Mouse (Mus musculus) induced T-regulatory cell, adult 2 months (primary cell): Measurements from ENCODE around the gene Ctla4.
A peak's percentile ranks its signal among the peaks of the same experiment; 100 is the strongest.

Experiments used
- DNase-seq: peaks from one replicate; pipeline ENCODE4 v3.0.0-alpha.2; 2012; ENCODE audit warnings: low read depth

Ctla4 gene

DNA sequence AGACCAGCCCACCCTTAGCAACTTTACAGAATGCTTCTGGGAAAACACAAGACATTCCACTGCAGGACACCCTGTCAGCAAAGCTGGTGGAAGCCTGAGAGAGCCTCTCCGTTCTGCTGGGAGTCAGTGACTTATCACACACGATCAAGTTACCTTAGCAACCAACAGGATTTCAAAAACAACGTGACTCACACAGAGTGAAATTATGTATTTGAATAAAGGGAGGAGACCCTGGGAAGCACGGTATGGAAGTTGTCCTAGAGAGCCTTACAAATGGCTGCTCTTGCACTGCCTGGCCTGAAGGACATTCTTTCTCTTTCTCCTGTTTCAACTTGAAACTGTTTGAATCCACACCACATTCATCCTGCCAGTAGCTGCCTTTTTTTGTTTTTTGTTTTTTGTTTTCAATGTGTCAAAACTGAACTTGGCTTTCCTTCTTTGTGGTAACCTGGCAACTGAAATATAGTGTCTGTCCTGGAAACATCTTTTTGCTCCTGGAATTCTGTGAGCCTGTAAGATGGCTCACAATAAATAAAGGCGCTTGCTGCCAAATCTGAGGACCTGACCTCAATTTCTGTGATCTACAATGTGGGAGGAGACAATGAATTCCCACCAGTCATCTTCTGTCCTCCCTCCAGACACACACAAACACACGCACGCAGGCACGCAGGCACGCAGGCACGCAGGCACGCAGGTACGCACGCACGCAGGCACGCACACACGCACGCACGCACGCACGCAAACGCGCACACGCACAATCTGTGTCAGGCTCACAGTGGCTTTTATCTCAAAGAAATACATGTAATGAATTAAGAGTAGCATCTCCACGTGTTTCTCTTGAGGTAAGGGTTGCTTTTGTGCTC lies 33.9 kb downstream of the Ctla4 start:
- DNase-seq, result peak; percentile 90

DNA sequence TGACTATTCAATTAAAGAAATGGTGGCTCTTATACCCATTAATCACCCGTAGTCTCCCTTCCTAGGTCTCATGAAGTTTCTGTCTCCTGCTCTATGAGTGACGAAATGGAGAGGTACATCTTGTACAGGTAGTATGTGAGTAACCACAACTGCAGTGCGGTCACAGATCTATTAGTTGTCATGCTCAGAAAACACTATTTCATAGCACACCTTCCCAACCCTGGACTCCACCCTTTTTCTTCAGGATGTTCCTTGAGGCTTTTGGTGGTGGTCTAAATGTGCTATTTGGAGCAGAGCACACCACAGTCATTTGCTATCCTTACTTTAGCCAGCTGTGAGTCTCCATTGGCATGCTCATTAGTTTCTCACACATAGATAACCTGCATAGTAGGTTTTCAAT lies 42.2 kb downstream of the Ctla4 start:
- DNase-seq, result no peak

DNA sequence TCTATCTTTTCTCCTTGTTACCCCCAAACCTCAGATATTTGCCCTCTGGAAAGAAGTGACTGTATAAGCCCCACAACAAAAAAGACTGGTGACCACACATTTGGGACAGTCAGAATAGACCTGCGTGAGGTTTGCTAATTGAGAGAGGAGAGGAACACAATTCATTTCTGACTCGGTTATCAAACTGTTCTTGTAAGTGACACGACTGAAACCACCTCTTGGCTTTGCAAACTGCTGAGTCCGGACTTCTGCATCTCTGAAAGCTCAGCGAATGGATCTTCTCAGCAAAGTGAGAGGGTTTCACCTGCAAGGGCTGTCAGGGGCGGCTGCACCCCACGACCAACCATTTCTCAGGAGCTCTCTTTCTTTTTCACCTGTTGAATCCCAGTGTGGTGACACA lies 43.6 kb downstream of the Ctla4 start:
- peak; percentile 84 for DNase-seq

DNA sequence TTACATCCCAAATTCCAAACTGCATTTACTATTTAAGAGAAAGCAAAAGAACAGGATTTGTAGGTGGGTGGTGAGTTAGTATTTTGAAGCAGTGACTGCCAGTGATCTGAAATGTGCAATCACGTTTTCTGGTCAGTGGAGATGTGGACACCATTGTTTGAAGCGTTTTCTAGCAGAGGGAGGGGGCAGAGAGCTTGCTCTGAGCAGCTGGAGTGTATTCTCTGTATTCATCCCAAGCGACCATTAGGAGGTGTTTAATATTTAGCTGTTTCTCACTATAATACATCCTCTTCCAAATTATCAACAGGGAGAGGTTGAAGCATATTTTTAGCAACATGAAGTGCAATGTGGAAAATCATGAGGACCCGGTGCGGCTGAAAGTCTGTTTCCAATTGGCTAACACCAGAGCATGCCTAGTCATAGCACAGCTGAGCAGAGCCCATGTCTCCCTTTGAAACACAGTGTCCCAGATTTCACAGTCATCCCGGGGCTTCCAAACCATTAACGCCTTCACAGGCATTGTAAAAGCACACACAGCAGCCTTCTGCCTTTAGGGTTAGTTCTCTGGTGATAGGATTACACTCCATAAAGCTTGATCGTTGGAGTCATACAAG lies 49.3 kb downstream of the Ctla4 start:
- DNase-seq, result peak; percentile 66

DNA sequence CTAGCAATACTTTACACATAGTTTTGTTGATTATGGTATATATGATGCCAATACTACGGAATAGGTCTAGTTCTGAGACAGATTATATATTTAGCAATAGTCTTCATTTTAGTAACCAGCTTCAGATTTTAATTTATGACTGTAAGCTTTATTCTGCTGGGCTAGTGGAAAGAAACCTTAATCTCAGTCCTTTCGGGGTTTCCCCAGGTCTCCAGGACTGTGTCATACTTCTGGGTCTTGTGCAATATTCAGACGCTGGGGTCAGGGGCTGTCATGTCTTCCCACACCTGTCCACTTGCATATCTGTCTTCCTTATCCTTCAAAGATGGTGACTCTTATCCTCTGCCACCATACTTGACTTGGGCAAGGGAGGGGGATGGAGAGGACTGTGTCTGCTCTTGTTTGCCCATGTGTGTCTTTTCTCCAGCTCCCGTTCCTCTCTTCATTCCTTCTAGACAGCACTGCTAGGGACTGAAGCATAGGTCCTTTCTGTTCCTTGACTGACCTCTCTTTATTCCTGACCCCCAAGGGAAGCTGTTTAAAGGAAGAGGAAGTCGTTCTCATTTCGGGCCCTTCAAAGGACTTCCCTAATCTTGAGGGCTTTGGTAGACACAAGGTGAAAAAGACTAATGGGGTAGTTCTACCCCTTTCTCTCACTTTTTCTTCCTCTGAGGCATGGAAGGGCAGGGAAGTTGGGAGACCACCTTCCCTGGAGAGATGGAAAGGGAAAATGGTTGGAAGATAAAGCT lies 50.3 kb downstream of the Ctla4 start:
- peak; percentile 90 for DNase-seq

DNA sequence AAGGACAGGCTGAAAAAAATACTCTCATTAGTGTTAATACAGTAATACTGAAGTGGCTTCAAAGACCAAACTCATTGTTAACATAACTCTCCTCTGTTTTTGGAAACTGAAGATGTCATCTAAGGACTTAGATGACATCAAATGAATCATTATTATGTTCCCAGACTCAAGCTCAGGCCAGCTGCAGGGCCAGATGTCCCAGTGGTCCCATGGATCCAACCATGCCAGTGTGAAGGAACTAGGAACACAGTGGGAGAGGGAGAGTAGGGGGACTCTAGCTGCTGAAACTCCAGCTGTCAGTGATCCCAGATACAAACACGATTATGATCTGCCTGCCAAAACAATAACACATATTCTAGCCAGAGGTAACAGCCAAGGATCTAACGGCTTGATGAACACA lies 51.5 kb downstream of the Ctla4 start:
- DNase-seq, result no peak

DNA sequence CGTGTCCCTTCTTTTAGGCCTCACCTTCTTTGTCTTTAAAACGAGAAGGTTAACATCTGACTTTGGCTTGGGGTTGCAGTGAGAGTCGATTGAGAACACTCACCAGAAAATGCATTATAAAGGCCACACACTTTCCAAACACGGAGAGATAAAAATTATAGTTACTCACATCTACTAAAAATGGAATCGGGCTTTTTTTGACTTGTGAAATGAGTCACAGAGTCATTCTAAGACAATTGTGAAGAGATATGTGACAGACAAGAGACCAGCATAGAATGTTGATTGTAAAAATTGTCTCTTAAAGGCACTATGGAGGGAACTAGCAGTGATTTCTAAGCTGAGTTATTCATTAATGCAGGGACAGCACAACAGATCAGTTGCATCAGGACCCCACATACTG lies 52.2 kb downstream of the Ctla4 start:
- DNase-seq, result peak; percentile 77

DNA sequence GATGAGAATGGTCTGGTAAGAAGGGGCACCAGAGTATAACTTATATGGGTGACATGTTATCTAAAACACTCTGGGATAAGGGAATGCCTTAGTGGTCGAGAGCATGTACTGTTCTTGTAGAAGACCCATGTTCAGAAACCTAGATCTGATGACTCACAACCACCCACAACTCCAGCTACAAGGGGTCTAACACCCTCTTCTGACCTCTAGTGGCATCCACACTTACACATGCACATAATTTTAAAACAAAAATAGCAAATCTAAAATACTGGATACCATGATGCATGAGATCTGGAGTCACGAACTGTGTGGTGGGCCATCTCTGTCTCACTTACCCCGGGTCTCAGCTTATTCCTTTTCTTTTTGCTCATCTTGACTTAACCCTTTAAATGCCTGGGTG lies 53.2 kb downstream of the Ctla4 start:
- DNase-seq, result peak; percentile 76

DNA sequence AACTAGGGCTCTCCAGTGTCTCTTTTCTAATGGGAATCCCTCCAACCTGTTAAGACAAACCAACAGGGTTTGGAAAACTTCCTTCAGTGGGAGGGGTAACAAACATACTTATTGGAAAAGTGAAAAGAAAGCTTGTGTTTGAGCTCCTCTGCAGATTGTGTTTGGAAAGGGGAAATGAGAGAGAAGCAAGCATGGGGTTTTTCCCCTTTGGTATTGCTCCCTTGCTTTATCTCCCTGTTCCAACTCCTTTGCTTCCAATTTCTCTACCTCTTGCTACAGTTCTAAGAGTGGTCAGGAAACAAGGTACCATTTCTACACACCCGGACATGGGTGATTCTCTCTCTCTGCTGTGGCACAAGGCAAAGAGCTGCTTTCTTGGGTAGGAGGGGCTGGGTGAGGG lies 53.8 kb downstream of the Ctla4 start:
- DNase-seq, result no peak

DNA sequence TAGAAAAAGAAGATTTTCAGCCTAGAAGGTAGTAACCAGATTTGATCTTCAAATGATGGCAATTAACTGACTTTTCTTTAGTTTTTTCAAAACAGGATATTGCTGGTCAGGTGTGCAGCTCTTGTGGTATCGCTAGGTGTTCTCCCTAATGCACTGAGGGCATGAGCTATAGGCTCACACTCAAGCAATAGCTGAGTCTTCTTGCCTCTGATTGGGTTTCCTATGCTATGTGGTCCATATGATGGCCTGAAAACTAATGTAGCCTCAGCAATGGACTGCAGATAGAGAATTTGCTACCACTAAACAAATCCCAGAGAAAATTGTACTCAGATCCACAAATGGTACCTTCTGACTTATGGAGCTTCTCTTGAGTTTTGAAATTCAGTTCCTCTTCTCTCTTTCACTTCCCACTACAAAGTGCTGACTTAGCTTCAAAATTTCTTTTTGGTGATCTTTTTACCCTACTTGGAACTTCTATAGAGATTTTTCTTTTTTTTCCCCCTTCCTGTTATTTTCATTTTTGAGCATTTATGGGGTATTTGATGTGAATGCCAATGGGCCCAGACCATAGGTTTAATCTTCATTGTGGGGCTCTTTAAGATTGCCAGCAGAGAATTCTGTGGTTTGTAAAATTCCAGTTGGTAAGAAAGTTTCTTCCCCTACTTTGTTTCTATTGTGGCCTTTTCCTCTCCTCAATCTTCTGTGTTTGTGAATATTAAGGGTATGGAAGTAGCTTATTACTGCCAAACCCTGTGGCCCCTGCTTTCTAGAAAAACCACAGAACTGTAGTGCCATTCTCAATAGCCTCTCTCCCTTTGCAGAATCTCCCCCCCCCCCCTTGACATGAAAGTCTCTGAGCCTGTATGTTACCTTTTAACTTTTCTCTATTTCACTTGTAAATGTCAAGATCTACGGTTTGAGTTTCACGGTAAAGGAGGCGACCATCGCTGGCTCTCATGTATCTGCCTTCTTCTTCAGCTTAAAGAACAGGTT lies 54.6 kb downstream of the Ctla4 start:
- peak; percentile 90 for DNase-seq

DNA sequence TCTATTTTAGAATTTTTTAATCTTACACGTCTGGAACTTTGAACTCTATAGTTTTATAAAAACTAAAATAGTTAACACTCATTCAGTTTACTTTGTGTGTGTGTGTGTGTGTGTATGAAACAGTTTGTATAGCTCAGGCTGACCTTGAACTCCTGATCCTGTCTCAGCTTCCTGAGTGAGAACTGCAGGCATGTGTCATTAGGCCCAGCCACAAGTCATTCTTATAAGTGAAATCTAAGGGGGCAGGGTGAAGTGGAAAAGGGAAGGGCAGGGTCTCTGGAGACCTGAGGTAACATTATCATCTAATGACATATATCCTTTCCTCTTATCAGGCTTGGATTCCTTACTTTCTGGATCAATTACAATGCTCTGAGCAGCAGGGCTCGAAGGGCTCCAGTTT lies 56.1 kb downstream of the Ctla4 start:
- DNase-seq, result peak; percentile 33

DNA sequence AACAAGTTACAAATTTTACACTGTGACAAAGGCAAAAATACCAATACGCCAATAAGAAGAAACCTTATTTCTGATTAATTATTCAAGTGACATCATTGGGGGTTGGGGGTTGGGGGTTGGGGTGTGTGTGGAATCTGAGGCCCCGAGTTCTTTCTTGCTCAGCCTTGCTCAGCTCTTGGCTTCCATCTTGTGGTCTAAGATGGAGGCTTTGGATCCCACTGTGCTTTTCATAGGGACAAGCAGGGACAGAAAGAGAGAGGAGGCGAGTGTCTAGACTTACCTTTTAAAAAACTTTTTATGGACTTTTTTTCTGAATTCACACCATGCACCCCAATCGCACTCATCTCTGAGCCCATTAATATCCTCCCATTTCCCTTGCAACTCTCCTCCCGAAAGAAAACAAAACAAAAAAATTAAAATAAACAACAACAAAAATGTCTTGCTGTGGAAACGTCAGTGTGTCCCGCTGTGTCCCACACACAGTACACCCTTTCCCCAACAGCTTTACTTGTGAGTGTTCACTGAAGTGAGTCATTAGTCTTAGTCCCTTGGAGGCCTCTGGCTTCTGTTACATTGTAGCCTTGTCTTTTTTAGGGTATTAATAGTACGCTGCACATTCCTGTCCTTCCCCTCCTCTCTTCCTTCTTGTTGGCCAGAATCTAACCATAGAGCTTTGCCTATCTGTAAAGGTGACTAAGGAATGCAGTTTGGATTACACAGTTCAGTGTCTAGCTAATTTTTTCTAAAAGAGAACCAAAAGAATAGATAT lies 59.0 kb downstream of the Ctla4 start:
- no peak for DNase-seq

DNA sequence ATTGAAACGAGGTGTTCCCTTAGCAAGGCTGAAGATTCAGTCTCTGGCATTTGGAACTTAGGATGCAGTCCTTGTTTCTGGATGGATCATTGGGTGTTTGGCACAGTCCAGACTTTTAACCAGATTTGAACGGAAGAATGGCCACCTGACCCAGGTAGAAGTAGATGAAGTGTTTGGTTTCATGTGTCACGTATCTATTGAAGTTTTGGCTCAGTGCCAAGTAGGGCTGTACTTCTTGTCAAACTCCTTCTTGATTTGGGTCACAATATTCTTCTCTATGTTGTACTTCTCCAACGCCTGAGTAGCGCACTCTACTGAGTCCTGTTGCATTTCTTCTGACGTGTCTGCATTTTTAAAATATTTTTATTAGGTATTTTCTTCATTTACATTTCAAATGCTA lies 61.3 kb downstream of the Ctla4 start:
- DNase-seq, result peak; percentile 84

DNA sequence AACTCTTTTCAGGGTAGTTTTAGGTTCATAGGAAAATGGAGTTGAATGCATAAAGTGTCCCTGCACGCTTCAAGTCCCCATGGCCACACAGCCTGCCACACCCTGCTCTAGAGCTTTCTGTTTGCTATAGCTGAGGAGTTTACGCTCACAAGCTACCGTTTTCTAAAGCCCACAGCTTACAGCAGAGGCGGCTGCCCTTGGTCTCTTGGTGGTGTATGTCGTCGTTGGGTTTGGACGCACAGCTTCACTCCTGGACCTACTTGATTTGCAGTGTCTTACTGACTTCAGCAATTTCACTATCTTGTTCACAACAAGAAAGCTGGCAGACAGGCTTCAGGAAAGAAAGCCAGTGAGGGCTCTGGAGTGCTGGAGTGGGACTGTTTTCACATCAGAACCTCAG lies 66.2 kb downstream of the Ctla4 start:
- peak; percentile 82 for DNase-seq

DNA sequence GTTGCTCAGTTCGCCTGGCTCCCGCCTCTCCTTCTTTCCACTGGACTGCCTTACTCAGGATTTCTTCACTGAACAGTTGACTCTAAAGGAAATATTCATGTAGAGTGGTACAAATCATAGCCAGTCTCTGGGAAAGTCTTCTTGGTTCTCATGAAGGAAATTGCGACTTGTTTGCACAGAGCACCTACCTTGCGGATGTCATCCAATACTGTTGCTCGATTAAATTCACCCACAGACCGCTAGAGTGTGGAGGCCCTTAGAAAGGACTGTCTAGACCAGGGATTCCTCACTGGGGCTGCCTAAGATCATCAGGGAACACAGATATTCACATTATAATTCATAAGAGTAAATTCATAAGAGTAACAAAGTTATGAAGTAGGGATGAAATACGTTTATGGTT lies 66.9 kb downstream of the Ctla4 start:
- DNase-seq, result peak; percentile 82

DNA sequence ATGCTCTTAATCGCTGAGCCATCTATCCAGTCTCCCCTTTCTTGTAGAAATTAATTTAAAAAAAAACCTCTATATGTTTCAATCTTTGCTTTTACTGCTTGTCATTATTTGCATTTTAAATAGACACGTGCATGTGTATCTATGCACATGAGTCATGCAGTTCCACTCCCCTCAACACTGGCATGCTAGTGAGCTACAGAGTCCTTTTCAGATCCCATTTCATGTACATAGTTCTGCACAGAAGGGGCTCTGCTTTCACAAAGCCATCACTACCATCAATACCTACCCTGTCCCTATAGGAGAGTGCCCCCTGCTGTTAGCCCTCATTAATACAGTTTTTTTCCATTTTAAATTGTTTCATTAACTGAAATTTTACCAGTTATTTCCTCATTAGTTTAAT lies 68.0 kb downstream of the Ctla4 start:
- DNase-seq, result peak; percentile 84

DNA sequence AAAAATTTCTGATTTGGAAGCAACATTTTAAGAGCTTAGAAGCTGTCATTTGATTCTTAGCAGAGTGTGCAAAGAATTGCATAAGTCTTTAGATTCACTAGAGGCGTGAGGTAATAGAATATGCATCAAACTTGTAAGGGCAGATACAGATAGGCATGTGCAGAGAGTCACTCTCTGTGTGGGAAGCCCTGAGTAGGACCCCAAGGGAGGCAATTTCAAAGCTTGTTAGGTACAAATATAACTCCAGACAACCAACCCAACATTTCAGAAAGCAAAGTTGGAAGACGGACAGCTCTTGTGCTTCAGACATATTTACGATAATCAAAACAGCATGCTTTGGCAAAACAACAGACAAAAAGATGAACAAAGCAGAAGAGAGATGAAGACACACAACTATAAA lies 68.4 kb downstream of the Ctla4 start:
- DNase-seq, result no peak

DNA sequence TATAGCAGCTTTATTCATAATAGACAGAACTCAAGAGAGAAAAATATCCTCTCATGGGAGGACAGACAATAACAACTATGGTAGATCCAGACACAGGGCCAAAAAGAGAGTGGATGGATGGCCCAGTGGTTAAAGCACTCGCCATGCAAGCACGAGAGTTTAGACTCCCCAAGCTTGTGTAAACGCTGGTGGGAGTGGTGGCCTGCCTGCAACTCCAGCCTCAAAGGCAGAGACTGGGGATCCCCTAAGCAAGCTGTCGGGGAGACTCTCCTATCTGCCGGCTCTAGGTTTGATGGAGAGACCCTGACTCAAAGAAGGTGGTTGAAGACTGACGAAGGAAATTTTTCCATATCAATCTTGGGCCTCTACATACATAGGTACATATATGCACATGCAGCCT lies 69.4 kb downstream of the Ctla4 start:
- DNase-seq, result no peak

DNA sequence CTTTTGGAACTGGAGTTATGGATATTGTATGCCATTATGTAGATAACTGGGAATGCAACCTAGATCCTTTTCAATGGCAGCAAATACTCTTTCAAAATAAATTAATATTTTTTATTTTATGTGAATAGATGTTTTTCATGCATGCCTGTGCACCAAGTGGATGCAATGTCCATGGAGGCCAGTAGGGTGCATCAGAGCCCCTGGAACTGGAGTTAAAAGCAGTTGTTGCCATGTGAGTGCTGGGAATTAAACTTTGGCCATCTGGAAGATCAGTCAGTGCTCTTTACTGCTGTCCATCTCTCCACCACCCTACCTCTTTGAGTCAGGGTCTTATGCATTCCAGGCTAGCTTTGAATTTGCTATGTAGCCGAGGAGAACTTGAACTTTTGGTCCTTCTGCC lies 71.5 kb downstream of the Ctla4 start:
- DNase-seq, result no peak

DNA sequence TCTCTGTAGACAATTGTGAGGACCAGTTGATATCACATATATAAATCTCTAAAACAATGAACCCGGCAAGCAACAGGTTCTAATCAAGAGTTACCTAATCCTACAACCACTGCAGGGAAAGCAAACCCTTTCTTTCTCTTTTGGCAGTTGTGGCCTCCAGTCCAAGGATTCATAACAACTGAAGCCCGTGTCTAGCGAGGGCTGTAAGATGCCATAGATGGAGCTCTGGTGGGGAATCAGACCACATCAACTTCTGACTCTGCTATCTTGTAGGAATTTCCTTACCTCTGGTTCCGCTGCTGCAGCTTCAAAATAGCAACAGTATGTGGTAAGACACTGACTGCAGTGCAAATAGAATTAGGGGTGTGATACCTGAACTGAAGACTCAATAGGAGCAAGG lies 72.4 kb downstream of the Ctla4 start:
- no peak for DNase-seq

DNA sequence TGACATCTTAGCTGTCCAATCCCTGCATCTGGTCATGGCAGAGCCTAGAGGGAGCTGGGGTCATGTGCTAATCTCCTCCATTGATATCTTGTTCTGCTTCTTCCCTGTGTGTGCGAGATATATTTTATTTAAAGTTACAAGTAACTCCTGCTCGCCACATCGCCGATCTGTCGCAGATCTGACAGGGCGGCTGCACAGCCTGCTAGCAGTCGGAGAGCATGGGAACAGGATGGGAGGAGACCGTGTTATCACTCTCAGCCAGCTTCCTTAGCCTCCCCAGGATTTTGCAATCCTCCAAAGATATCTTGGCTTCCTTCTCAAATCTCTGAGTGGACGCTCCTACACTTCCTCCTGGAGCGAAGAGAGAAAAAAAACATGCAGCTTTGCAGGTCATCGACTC lies 73.7 kb downstream of the Ctla4 start:
- peak; percentile 36 for DNase-seq
